In the genomic region with DNA sequence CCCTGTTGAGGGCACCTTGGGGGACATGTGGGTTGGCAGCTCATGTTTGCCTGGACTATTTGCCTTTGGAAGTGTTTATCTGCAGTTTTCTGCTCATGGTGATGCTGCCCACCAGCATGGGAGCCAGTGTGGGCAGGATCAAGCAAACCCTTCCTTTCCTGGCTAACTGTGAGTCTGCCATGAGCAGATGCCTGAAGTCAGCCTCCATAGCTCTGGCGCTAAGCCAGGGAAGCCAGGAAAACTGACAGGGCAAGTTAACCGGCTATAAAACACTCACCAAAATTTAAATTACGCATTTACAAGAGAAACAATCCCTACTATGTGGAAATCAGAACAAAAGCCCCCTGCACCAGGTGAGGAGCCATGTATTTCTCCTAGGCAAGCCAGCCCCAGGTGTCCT, we compare ENCODE assay signal across 14 mouse cellular contexts. TPM values are rescaled to one million over a fixed set of nuclear protein-coding genes. Genes with fewer than 3 reads are reported as not detected.
DNase-seq lines count a peak whose midpoint lies in the region; ATAC-seq and TF ChIP-seq lines count a peak whose summit lies in the region.
"Had no signal": no experiment of that assay in that cellular context is flagged by ENCODE, and none has a peak within 500 bp of the region (broad histone marks: within the 10 kb centered on the region; RNA-seq: fewer than 3 reads in every experiment).

No protein-coding gene starts in this region.

- peaks cover 40% of the 10 kb centered on the region for H3K36me3 ChIP-seq in hindbrain, embryonic 13.5 days
- peaks cover 29% of the 10 kb centered on the region for H3K36me3 ChIP-seq in hindbrain, embryonic 14.5 days (replicated peaks; ENCODE audit: control insufficient read depth, insufficient read depth)
- no peaks in the 10 kb centered on the region for H3K36me3 ChIP-seq in midbrain, embryonic 11.5 days (ENCODE audit: control insufficient read depth, insufficient read depth, low read length)
- H3K36me3 ChIP-seq in midbrain, postnatal 0 days (ENCODE audit: insufficient read depth, low read length): peaks cover 21% of the 10 kb centered on the region
- no peaks in the 10 kb centered on the region for H3K36me3 ChIP-seq in embryonic facial prominence, embryonic 14.5 days (ENCODE audit: control insufficient read depth, insufficient read depth, low read length)
- H3K36me3 ChIP-seq in limb, embryonic 15.5 days: no peaks in the 10 kb centered on the region
- peaks cover 34% of the 10 kb centered on the region for H3K36me3 ChIP-seq in neural tube, embryonic 15.5 days
- H3K36me3 ChIP-seq: embryonic facial prominence, embryonic 13.5 days; hindbrain, embryonic 10.5 days had no signal

- 67% methylated on average over 3 of the region's 3 CpGs for WGBS in hindbrain, embryonic 13.5 days
- WGBS in hindbrain, embryonic 14.5 days: 55% methylated on average over 3 of the region's 3 CpGs
- 81% methylated on average over 3 of the region's 3 CpGs for WGBS in midbrain, embryonic 11.5 days
- 62% methylated on average over 3 of the region's 3 CpGs for WGBS in midbrain, postnatal 0 days
- WGBS in embryonic facial prominence, embryonic 14.5 days: 55% methylated on average over 3 of the region's 3 CpGs
- WGBS in limb, embryonic 15.5 days: 14% methylated on average over 3 of the region's 3 CpGs
- 58% methylated on average over 3 of the region's 3 CpGs for WGBS in neural tube, embryonic 15.5 days

- H3K27ac ChIP-seq in hindbrain, embryonic 13.5 days: no peak overlapping the region
- no peak overlapping the region for H3K27ac ChIP-seq in hindbrain, embryonic 14.5 days
- no peak overlapping the region for H3K27ac ChIP-seq in midbrain, embryonic 11.5 days (ENCODE audit: low read depth, low read length)
- no peak overlapping the region for H3K27ac ChIP-seq in midbrain, postnatal 0 days (ENCODE audit: low read depth, low read length)
- no peak overlapping the region for H3K27ac ChIP-seq in embryonic facial prominence, embryonic 14.5 days (replicated peaks; ENCODE audit: low read depth, low read length)
- H3K27ac ChIP-seq in limb, embryonic 15.5 days: peak overlapping the region; percentile 17
- no peak overlapping the region for H3K27ac ChIP-seq in neural tube, embryonic 15.5 days (replicated peaks)
- H3K27ac ChIP-seq: embryonic facial prominence, embryonic 13.5 days; gastrocnemius, adult 2 months; hindbrain, embryonic 10.5 days had no signal

- H3K4me1 ChIP-seq in hindbrain, embryonic 13.5 days (replicated peaks): peaks cover 7% of the 10 kb centered on the region
- no peaks in the 10 kb centered on the region for H3K4me1 ChIP-seq in hindbrain, embryonic 14.5 days (replicated peaks; ENCODE audit: control insufficient read depth, insufficient read depth, low read length)
- no peaks in the 10 kb centered on the region for H3K4me1 ChIP-seq in midbrain, embryonic 11.5 days (ENCODE audit: control insufficient read depth, insufficient read depth, low read length)
- H3K4me1 ChIP-seq in midbrain, postnatal 0 days (ENCODE audit: insufficient read depth, low read length): no peaks in the 10 kb centered on the region
- H3K4me1 ChIP-seq in embryonic facial prominence, embryonic 14.5 days (ENCODE audit: control insufficient read depth, insufficient read depth, low read length): peaks cover 18% of the 10 kb centered on the region
- H3K4me1 ChIP-seq in limb, embryonic 15.5 days: peaks cover 40% of the 10 kb centered on the region
- H3K4me1 ChIP-seq in neural tube, embryonic 15.5 days: peaks cover 4% of the 10 kb centered on the region; the same call in 1 of the 2 replicates

- H3K4me2 ChIP-seq in hindbrain, embryonic 13.5 days: no peak overlapping the region
- H3K4me2 ChIP-seq in hindbrain, embryonic 14.5 days (replicated peaks): no peak overlapping the region
- no peak overlapping the region for H3K4me2 ChIP-seq in midbrain, embryonic 11.5 days
- H3K4me2 ChIP-seq in midbrain, postnatal 0 days (ENCODE audit: low read depth, low read length, poor library complexity, severe bottlenecking): no peak overlapping the region
- no peak overlapping the region for H3K4me2 ChIP-seq in embryonic facial prominence, embryonic 14.5 days (ENCODE audit: low read depth, low read length)
- no peak overlapping the region for H3K4me2 ChIP-seq in limb, embryonic 15.5 days
- H3K4me2 ChIP-seq in neural tube, embryonic 15.5 days: no peak overlapping the region
- H3K4me2 ChIP-seq: embryonic facial prominence, embryonic 13.5 days had no signal

- H3K9me3 ChIP-seq in hindbrain, embryonic 13.5 days: no peaks in the 10 kb centered on the region
- H3K9me3 ChIP-seq in hindbrain, embryonic 14.5 days (ENCODE audit: control insufficient read depth, low read length): no peaks in the 10 kb centered on the region
- no peaks in the 10 kb centered on the region for H3K9me3 ChIP-seq in midbrain, embryonic 11.5 days (ENCODE audit: control insufficient read depth, low read length)
- H3K9me3 ChIP-seq in midbrain, postnatal 0 days (ENCODE audit: low read length): no peaks in the 10 kb centered on the region
- no peaks in the 10 kb centered on the region for H3K9me3 ChIP-seq in embryonic facial prominence, embryonic 14.5 days (ENCODE audit: control insufficient read depth, low read length)
- no peaks in the 10 kb centered on the region for H3K9me3 ChIP-seq in limb, embryonic 15.5 days
- no peaks in the 10 kb centered on the region for H3K9me3 ChIP-seq in neural tube, embryonic 15.5 days (replicated peaks)
- H3K9me3 ChIP-seq: embryonic facial prominence, embryonic 13.5 days; hindbrain, embryonic 10.5 days had no signal

- H3K27me3 ChIP-seq in hindbrain, embryonic 13.5 days: no peaks in the 10 kb centered on the region
- no peaks in the 10 kb centered on the region for H3K27me3 ChIP-seq in hindbrain, embryonic 14.5 days (ENCODE audit: control insufficient read depth, insufficient read depth, low read length)
- no peaks in the 10 kb centered on the region for H3K27me3 ChIP-seq in midbrain, embryonic 11.5 days (ENCODE audit: control insufficient read depth, insufficient read depth, low read length)
- no peaks in the 10 kb centered on the region for H3K27me3 ChIP-seq in midbrain, postnatal 0 days (ENCODE audit: insufficient read depth, low read length)
- H3K27me3 ChIP-seq in embryonic facial prominence, embryonic 14.5 days (replicated peaks; ENCODE audit: control insufficient read depth, insufficient read depth, low read length): no peaks in the 10 kb centered on the region
- no peaks in the 10 kb centered on the region for H3K27me3 ChIP-seq in limb, embryonic 15.5 days
- no peaks in the 10 kb centered on the region for H3K27me3 ChIP-seq in neural tube, embryonic 15.5 days (replicated peaks)
- H3K27me3 ChIP-seq: embryonic facial prominence, embryonic 13.5 days had no signal

- no peak for ATAC-seq in hindbrain, embryonic 13.5 days (ENCODE audit: low FRiP score)
- ATAC-seq in hindbrain, embryonic 14.5 days (ENCODE audit: low FRiP score): no peak
- no peak for ATAC-seq in midbrain, embryonic 11.5 days (ENCODE audit: low FRiP score)
- no peak for ATAC-seq in midbrain, postnatal 0 days (ENCODE audit: low FRiP score)
- no peak for ATAC-seq in embryonic facial prominence, embryonic 14.5 days (ENCODE audit: low read depth)
- ATAC-seq in limb, embryonic 15.5 days (ENCODE audit: insufficient number of reproducible peaks, low FRiP score, low TSS enrichment, low read depth): no peak
- no peak for ATAC-seq in neural tube, embryonic 15.5 days (ENCODE audit: low FRiP score)

- no peak for TF ChIP-seq CTCF in midbrain, postnatal 0 days (IDR thresholded peaks at IDR 0.05)

- no peak overlapping the region for H3K4me3 ChIP-seq in hindbrain, embryonic 13.5 days
- no peak overlapping the region for H3K4me3 ChIP-seq in hindbrain, embryonic 14.5 days (replicated peaks; ENCODE audit: low read length)
- H3K4me3 ChIP-seq in midbrain, embryonic 11.5 days (ENCODE audit: low read depth, low read length): no peak overlapping the region
- no peak overlapping the region for H3K4me3 ChIP-seq in midbrain, postnatal 0 days (ENCODE audit: low read depth, low read length)
- H3K4me3 ChIP-seq in embryonic facial prominence, embryonic 14.5 days (ENCODE audit: low read depth, low read length): no peak overlapping the region
- H3K4me3 ChIP-seq in limb, embryonic 15.5 days: no peak overlapping the region
- no peak overlapping the region for H3K4me3 ChIP-seq in neural tube, embryonic 15.5 days (replicated peaks)
- H3K4me3 ChIP-seq: embryonic facial prominence, embryonic 13.5 days; gastrocnemius, adult 2 months; hindbrain, embryonic 10.5 days; myocyte had no signal

- H3K9ac ChIP-seq in hindbrain, embryonic 13.5 days: 0 out of 2 replicates have a peak overlapping the region, but pooled peaks have one; percentile 6
- H3K9ac ChIP-seq in hindbrain, embryonic 14.5 days: no peak overlapping the region
- no peak overlapping the region for H3K9ac ChIP-seq in midbrain, embryonic 11.5 days (ENCODE audit: low read length)
- H3K9ac ChIP-seq in midbrain, postnatal 0 days (replicated peaks; ENCODE audit: low read length, poor library complexity, severe bottlenecking): no peak overlapping the region
- no peak overlapping the region for H3K9ac ChIP-seq in embryonic facial prominence, embryonic 14.5 days (ENCODE audit: low read depth, low read length)
- H3K9ac ChIP-seq in limb, embryonic 15.5 days: no peak overlapping the region
- no peak overlapping the region for H3K9ac ChIP-seq in neural tube, embryonic 15.5 days (replicated peaks)
- H3K9ac ChIP-seq: embryonic facial prominence, embryonic 13.5 days had no signal

- no peak for DNase-seq in hindbrain, embryonic 14.5 days (ENCODE audit: low spot score)
- peak; percentile 49 for DNase-seq in midbrain, embryonic 11.5 days (ENCODE audit: low spot score, missing footprints)
- DNase-seq in midbrain, postnatal 0 days (ENCODE audit: low spot score): no peak
- DNase-seq in embryonic facial prominence, embryonic 14.5 days (ENCODE audit: low spot score): peak; percentile 45
- DNase-seq: gastrocnemius, adult 2 months; lung, adult 2 months; right cerebral cortex, postnatal 14 days; thymus, postnatal 25 days had no signal

RNA-seq across cellular contexts. Expression of a gene that starts 25.2 kb away (rescaled TPM):
- polyA plus RNA-seq in hindbrain, embryonic 13.5 days (2015; fragmentation: Nextera tagmentation; extraction: Ambion mirVana): 78.8 and 84.8 TPM in 2 replicates
- polyA plus RNA-seq in hindbrain, embryonic 14.5 days (2014; fragmentation: Nextera tagmentation; extraction: Ambion mirVana): 69.0 and 76.0 TPM in 2 replicates
- polyA plus RNA-seq in midbrain, embryonic 11.5 days (2014; fragmentation: Nextera tagmentation; extraction: Ambion mirVana): 101 and 110 TPM in 2 replicates
- 39.5 and 48.7 TPM in 2 replicates for total RNA-seq in midbrain, postnatal 0 days (2014; rRNA removed)
- polyA plus RNA-seq in midbrain, postnatal 0 days (2015; fragmentation: Nextera tagmentation; extraction: Ambion mirVana): 56.6 and 57.1 TPM in 2 replicates
- polyA plus RNA-seq in embryonic facial prominence, embryonic 14.5 days (2014; fragmentation: Nextera tagmentation; extraction: Ambion mirVana): 66.1 and 68.5 TPM in 2 replicates
- 74.0 and 76.2 TPM in 2 replicates for polyA plus RNA-seq in limb, embryonic 15.5 days (2015; fragmentation: Nextera tagmentation; extraction: Ambion mirVana)
- polyA plus RNA-seq in neural tube, embryonic 15.5 days (2015; fragmentation: Nextera tagmentation; extraction: Ambion mirVana): 69.7 and 73.1 TPM in 2 replicates

RNA-seq across cellular contexts. Expression of a gene that starts 52.5 kb away (rescaled TPM):
- 10.3 and 10.4 TPM in 2 replicates for polyA plus RNA-seq in hindbrain, embryonic 13.5 days (2015; fragmentation: Nextera tagmentation; extraction: Ambion mirVana)
- 15.1 and 15.6 TPM in 2 replicates for polyA plus RNA-seq in hindbrain, embryonic 14.5 days (2014; fragmentation: Nextera tagmentation; extraction: Ambion mirVana)
- 12.7 and 13.6 TPM in 2 replicates for polyA plus RNA-seq in midbrain, embryonic 11.5 days (2014; fragmentation: Nextera tagmentation; extraction: Ambion mirVana)
- total RNA-seq in midbrain, postnatal 0 days (2014; rRNA removed): 59.8 and 63.1 TPM in 2 replicates
- 7.1 and 8.4 TPM in 2 replicates for polyA plus RNA-seq in midbrain, postnatal 0 days (2015; fragmentation: Nextera tagmentation; extraction: Ambion mirVana)
- 34.1 and 34.9 TPM in 2 replicates for polyA plus RNA-seq in embryonic facial prominence, embryonic 14.5 days (2014; fragmentation: Nextera tagmentation; extraction: Ambion mirVana)
- 25.2 and 26.8 TPM in 2 replicates for polyA plus RNA-seq in limb, embryonic 15.5 days (2015; fragmentation: Nextera tagmentation; extraction: Ambion mirVana)
- polyA plus RNA-seq in neural tube, embryonic 15.5 days (2015; fragmentation: Nextera tagmentation; extraction: Ambion mirVana): 10.0 and 10.6 TPM in 2 replicates

Comparison
In these comparisons a context has a peak if more than half of its experiments do, and no peak if none do; other contexts are left out.
1. DNase-seq: peak in midbrain, embryonic 11.5 days (single experiment) and embryonic facial prominence, embryonic 14.5 days (single experiment); none in hindbrain, embryonic 14.5 days (single experiment) and midbrain, postnatal 0 days (single experiment).